Comparison of ENCODE assay signal across 7 mouse cellular contexts in genomic region chr7:46544195-46544641, GRCm38 (mm10).
DNase-seq lines count a peak whose midpoint lies in the region; TF ChIP-seq lines count a peak whose summit lies in the region.

No protein-coding gene starts in this region.

- no peaks in the 10 kb centered on the region for H3K27me3 ChIP-seq in E14TG2a.4 (ENCODE audit: insufficient read depth, low read length)

- no peaks in the 10 kb centered on the region for H3K36me3 ChIP-seq in E14TG2a.4 (ENCODE audit: insufficient read depth, low read length)

- peak overlapping the region; percentile 45 for H3K4me3 ChIP-seq in E14TG2a.4 (replicated peaks; ENCODE audit: low read length)

- TF ChIP-seq CTCF in E14TG2a.4 (conservative IDR thresholded peaks at IDR 0.05; ENCODE audit: low read length): no peak

- H3K4me1 ChIP-seq in E14TG2a.4 (replicated peaks; ENCODE audit: low read depth, low read length): peaks cover 8% of the 10 kb centered on the region; the same call in 1 of the 2 replicates

- H3K9me3 ChIP-seq in E14TG2a.4 (ENCODE audit: low read length): no peaks in the 10 kb centered on the region

- intact Hi-C loops in left cerebral cortex, postnatal 36 days (cut with DNase I): no loop called here

- peak; percentile 98 for DNase-seq in brain, adult 2 months (ENCODE audit: low read depth, low spot score)
- DNase-seq in frontal cortex, postnatal 25 days (ENCODE audit: low spot score in 2 of 2): peak; percentile 19 to 23
- DNase-seq in left cerebral cortex, postnatal 36 days (ENCODE audit: low spot score in 2 of 2): peak; percentile 27 to 37
- DNase-seq in thymus, postnatal 14 days: peak; percentile 42
- DNase-seq in adrenal gland, adult (ENCODE audit: inconsistent age in 2 of 2, low spot score in 1 of 2): no peak
- no peak for DNase-seq in c-Kit-positive CD71-positive TER-119-positive erythroid progenitor cells, embryonic 14.5 days (ENCODE audit: low spot score)

Comparison
In these comparisons a context has a peak if more than half of its experiments do, and no peak if none do; other contexts are left out.
1. DNase-seq: peak in brain, adult 2 months (single experiment), frontal cortex, postnatal 25 days (2 of 2), left cerebral cortex, postnatal 36 days (2 of 2) and thymus, postnatal 14 days (single experiment); none in adrenal gland, adult (0 of 2) and c-Kit-positive CD71-positive TER-119-positive erythroid progenitor cells, embryonic 14.5 days (single experiment).